Mouse (Mus musculus): ENCODE measurements around the gene Ndufs8.

Ndufs8 gene

GRCm38 (mm10) chr19:3930262-3931057, 17.9 kb upstream of the Ndufs8 start:
- no peak for DNase-seq

- DNase-seq = peak; percentile 70
Measured at GRCm38 (mm10) chr19:3929211-3929941, 16.8 kb upstream of the Ndufs8 start, which contains the start of gene Aldh3b1. Aldh3b1 (minus strand) TSS chr19:3929808.

- no peak for DNase-seq
Measured at GRCm38 (mm10) chr19:3928779-3929178, 16.2 kb upstream of the Ndufs8 start.

GRCm38 (mm10) chr19:3927989-3928388, 15.4 kb upstream of the Ndufs8 start:
- DNase-seq = no peak

GRCm38 (mm10) chr19:3926685-3927084, 14.1 kb upstream of the Ndufs8 start:
- no peak for DNase-seq

GRCm38 (mm10) chr19:3926279-3926678, 13.7 kb upstream of the Ndufs8 start:
- DNase-seq = no peak

- no peak for DNase-seq
Measured at GRCm38 (mm10) chr19:3925859-3926258, 13.3 kb upstream of the Ndufs8 start.

- no peak for DNase-seq
Measured at GRCm38 (mm10) chr19:3924868-3925267, 12.3 kb upstream of the Ndufs8 start.

- no peak for DNase-seq
Measured at GRCm38 (mm10) chr19:3924190-3924589, 11.6 kb upstream of the Ndufs8 start.

- no peak for DNase-seq
Measured at GRCm38 (mm10) chr19:3923586-3923985, 11.0 kb upstream of the Ndufs8 start.

- no peak for DNase-seq
Measured at GRCm38 (mm10) chr19:3922661-3923371, 10.2 kb upstream of the Ndufs8 start.

GRCm38 (mm10) chr19:3919928-3920327, 7.4 kb upstream of the Ndufs8 start:
- no peak for DNase-seq

GRCm38 (mm10) chr19:3916727-3917126, 4.2 kb upstream of the Ndufs8 start:
- DNase-seq = no peak

GRCm38 (mm10) chr19:3914535-3914934, 2.0 kb upstream of the Ndufs8 start:
- no peak for DNase-seq

GRCm38 (mm10) chr19:3913692-3914091, 1.1 kb upstream of the Ndufs8 start:
- no peak for DNase-seq

GRCm38 (mm10) chr19:3910206-3910605, 2.4 kb downstream of the Ndufs8 start:
- DNase-seq = no peak

GRCm38 (mm10) chr19:3907876-3908660, 4.5 kb downstream of the Ndufs8 start:
- DNase-seq = no peak

- DNase-seq = peak; percentile 89
Measured at GRCm38 (mm10) chr19:3906795-3907786, 5.5 kb downstream of the Ndufs8 start, which contains the start of gene Tcirg1. Tcirg1 (minus strand) TSS chr19:3907133.

- DNase-seq = no peak
Measured at GRCm38 (mm10) chr19:3906326-3906725, 6.2 kb downstream of the Ndufs8 start.

- peak; percentile 36 for DNase-seq
Measured at GRCm38 (mm10) chr19:3905261-3905969, 7.2 kb downstream of the Ndufs8 start.

- no peak for DNase-seq
Measured at GRCm38 (mm10) chr19:3904363-3904675, 8.3 kb downstream of the Ndufs8 start.

Measured in liver (tissue).